Mouse (Mus musculus) bone marrow, adult 2 months (tissue): Measurements from ENCODE around the gene Zfp683. TPM values are rescaled to one million over a fixed set of nuclear protein-coding genes. Genes with fewer than 3 reads are reported as not detected.

Source experiments
- H3K27ac ChIP-seq: fragments of 200-500 bp; 2 replicates; pipeline ENCODE4 v1.5.1; 2012; ENCODE audit warnings: low read depth, mild to moderate bottlenecking, control low read depth, inconsistent platforms, low read length; ENCODE audit not compliant: control insufficient read depth, poor library complexity, insufficient read depth
- H3K4me1 ChIP-seq: fragments of 200-500 bp; 2 replicates; pipeline ENCODE4 v1.6.1; 2011; ENCODE audit warnings: low read length; ENCODE audit not compliant: control insufficient read depth, insufficient read depth
- H3K4me3 ChIP-seq: fragments of 200-500 bp; replicated peaks from 2 replicates; pipeline ENCODE3; 2011; ENCODE audit warnings: mild to moderate bottlenecking, low read depth, low read length, control low read depth; ENCODE audit not compliant: control insufficient read depth
- CTCF ChIP-seq: fragments of 200-500 bp; IDR thresholded peaks from 2 replicates; pipeline ENCODE4 v1.5.1; 2011; ENCODE audit warnings: low read length, control low read depth; ENCODE audit not compliant: control insufficient read depth, insufficient read depth
- POLR2A ChIP-seq: fragments of 200-500 bp; IDR thresholded peaks from 2 replicates; pipeline ENCODE4 v1.6.1; 2011; ENCODE audit warnings: low read depth, mild to moderate bottlenecking, control low read depth, low read length, borderline replicate concordance; ENCODE audit not compliant: control insufficient read depth
- WGBS: fragments of 180-500 bp; shearing (Covaris S2); methylation state at CpG from one replicate; pipeline ENCODE4 v1.1.7; 2018; 5-methylcytosine and 5-hydroxymethylcytosine counted together
- polyA plus RNA-seq: library from polyadenylated mRNA; stranded (reverse); fragments of >200 nt; gene quantifications from 2 replicates; pipeline ENCODE4 v1.2.4, GENCODE M21; 2011; ENCODE audit warnings: low replicate concordance; ENCODE audit not compliant: missing spikeins, insufficient read depth, insufficient read length

The Zfp683 gene
- polyA plus RNA-seq, 1 experiment: 1.0 TPM

GRCm38 (mm10) chr4:134061166-134061830, 7.7 kb downstream of the Zfp683 start:
- no peaks in the 10 kb centered on the region for H3K4me1 ChIP-seq
- no peak overlapping the region for H3K27ac ChIP-seq
- no peak for TF ChIP-seq POLR2A
- no peak for TF ChIP-seq CTCF
- 77% methylated on average over 18 of the region's 18 CpGs for WGBS
- no peak overlapping the region for H3K4me3 ChIP-seq

- Histone ChIP-seq H3K4me1 (no peaks in the 10 kb centered on the region), H3K27ac (no peak overlapping the region), H3K4me3 (no peak overlapping the region)
- TF ChIP-seq POLR2A (no peak), CTCF (no peak)
- WGBS: 69% methylated on average over 8 of the region's 8 CpGs
Observed at GRCm38 (mm10) chr4:134061944-134062446, 8.4 kb downstream of the Zfp683 start.

GRCm38 (mm10) chr4:134062561-134062960, 8.9 kb downstream of the Zfp683 start:
- TF ChIP-seq CTCF (no peak), POLR2A (no peak)
- WGBS: 44% methylated on average over 8 of the region's 8 CpGs
- Histone ChIP-seq H3K4me3 (no peak overlapping the region), H3K27ac (no peak overlapping the region), H3K4me1 (no peaks in the 10 kb centered on the region)

GRCm38 (mm10) chr4:134065431-134066004, 11.9 kb downstream of the Zfp683 start:
- TF ChIP-seq POLR2A (no peak), CTCF (no peak)
- Histone ChIP-seq H3K4me1 (no peaks in the 10 kb centered on the region), H3K4me3 (no peak overlapping the region), H3K27ac (no peak overlapping the region)
- 67% methylated on average over 23 of the region's 23 CpGs for WGBS

- WGBS: 85% methylated on average over 8 of the region's 8 CpGs
- Histone ChIP-seq H3K4me3 (no peak overlapping the region), H3K4me1 (no peaks in the 10 kb centered on the region), H3K27ac (no peak overlapping the region)
- TF ChIP-seq POLR2A (no peak), CTCF (no peak)
Observed at GRCm38 (mm10) chr4:134067383-134067782, 13.7 kb downstream of the Zfp683 start.

GRCm38 (mm10) chr4:134067833-134068544, 14.4 kb downstream of the Zfp683 start:
- no peak for TF ChIP-seq POLR2A
- no peak for TF ChIP-seq CTCF
- H3K4me3 ChIP-seq: no peak overlapping the region
- no peaks in the 10 kb centered on the region for H3K4me1 ChIP-seq
- no peak overlapping the region for H3K27ac ChIP-seq
- 82% methylated on average over 7 of the region's 7 CpGs for WGBS

GRCm38 (mm10) chr4:134068793-134069580, 15.3 kb downstream of the Zfp683 start:
- TF ChIP-seq CTCF: no peak
- no peak for TF ChIP-seq POLR2A
- no peaks in the 10 kb centered on the region for H3K4me1 ChIP-seq
- H3K4me3 ChIP-seq: no peak overlapping the region
- WGBS: 79% methylated on average over 4 of the region's 4 CpGs
- no peak overlapping the region for H3K27ac ChIP-seq
